Mouse (Mus musculus): ENCODE measurements at regions not wholly inside any gene's neighbourhood (a gene's known extent, or its start where the extent isn't known, plus 50 kb on each side); places are given as distances from the start of the nearest gene placed in this dataset.

DNA sequence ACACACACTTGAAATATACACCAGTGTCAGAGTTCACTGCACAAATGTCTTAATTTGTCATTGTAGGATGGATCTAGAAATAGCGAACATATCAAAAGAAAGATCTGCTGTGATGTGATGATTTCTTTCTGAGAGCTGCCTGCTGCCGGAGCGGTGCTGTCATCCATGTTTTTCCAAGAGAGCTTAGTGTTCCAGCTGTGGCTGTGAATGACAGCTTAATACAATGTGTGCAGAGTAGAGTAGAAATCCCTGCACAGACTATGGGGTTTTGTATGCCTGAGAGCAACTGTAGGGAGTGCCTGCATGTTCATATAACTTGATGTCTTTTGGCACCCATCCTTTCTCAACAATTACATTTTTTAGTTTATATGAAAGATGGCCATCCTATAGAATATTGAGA is 274.6 kb upstream of the Btbd3 start:
- no peak for TF ChIP-seq CTCF (IDR thresholded peaks at IDR 0.05; ENCODE audit: low read depth)
- TF ChIP-seq EP300 (IDR thresholded peaks at IDR 0.05; ENCODE audit: low read depth), result no peak

All from liver, embryonic 14.5 days (tissue).